Mouse (Mus musculus) cerebellum, adult 2 months (tissue): ENCODE results near the gene Dhx58. TPM values are rescaled to one million over a fixed set of nuclear protein-coding genes. Genes with fewer than 3 reads are reported as not detected.
A peak's percentile ranks its signal among the peaks of the same experiment; 100 is the strongest.

Experiments used
- DNase-seq, 2 experiments: peaks; one replicate each; pipeline ENCODE4 v3.0.0; 2021
- H3K27ac ChIP-seq: fragments of 200-500 bp; 2 replicates; pipeline ENCODE4 v1.5.1; 2012; ENCODE audit warnings: low read length, control low read depth, inconsistent platforms; ENCODE audit not compliant: insufficient read depth
- H3K27me3 ChIP-seq: fragments of 200-500 bp; 2 replicates; pipeline ENCODE4 v1.6.1; 2012; ENCODE audit warnings: inconsistent platforms, mild to moderate bottlenecking, low read length, moderate library complexity; ENCODE audit not compliant: control insufficient read depth, insufficient read depth
- H3K4me1 ChIP-seq: fragments of 200-500 bp; 2 replicates; pipeline ENCODE4 v1.6.1; 2011; ENCODE audit warnings: low read length; ENCODE audit not compliant: control insufficient read depth, insufficient read depth
- H3K4me3 ChIP-seq: fragments of 200-500 bp; replicated peaks from 2 replicates; pipeline ENCODE3; 2011; ENCODE audit warnings: mild to moderate bottlenecking, low read depth, low read length, control low read depth; ENCODE audit not compliant: insufficient read depth
- CTCF ChIP-seq: fragments of 200-500 bp; IDR thresholded peaks from 2 replicates; pipeline ENCODE4 v1.5.1; 2011; ENCODE audit warnings: low read depth, mild to moderate bottlenecking, control low read depth, low read length, moderate library complexity, borderline replicate concordance; ENCODE audit not compliant: insufficient read depth
- POLR2A ChIP-seq: fragments of 200-500 bp; IDR thresholded peaks from 2 replicates; pipeline ENCODE4 v1.6.1; 2011; ENCODE audit warnings: low read length, control low read depth, borderline replicate concordance; ENCODE audit not compliant: insufficient read depth
- WGBS: fragments of 180-500 bp; shearing (Covaris S2); methylation state at CpG from one replicate; pipeline ENCODE4 v1.1.7; 2018; 5-methylcytosine and 5-hydroxymethylcytosine counted together
- polyA plus RNA-seq: library from polyadenylated mRNA; depleted of rRNA; stranded (reverse); fragments of >200 nt; gene quantifications from 2 replicates; pipeline ENCODE4 v1.2.3, GENCODE M21; 2012

Dhx58 gene
- polyA plus RNA-seq, 1 experiment: 5.1 TPM

GRCm38 (mm10) chr11:100741348-100741747 lies 37.3 kb upstream of the Dhx58 start:
- WGBS: 21% methylated on average over 6 of the region's 6 CpGs

GRCm38 (mm10) chr11:100738749-100739148 lies 34.7 kb upstream of the Dhx58 start:
- peak in 1 of 2 experiments; percentile 37 for DNase-seq
- Histone ChIP-seq H3K27ac (no peak overlapping the region), H3K27me3 (no peaks in the 10 kb centered on the region), H3K4me3 (peak overlapping the region; percentile 35), H3K4me1 (peaks cover 7% of the 10 kb centered on the region)
- no peak for TF ChIP-seq CTCF
- no peak for TF ChIP-seq POLR2A
- WGBS: 7% methylated on average over 5 of the region's 5 CpGs

More at GRCm38 (mm10) chr11:100741348-100741747, 37.3 kb upstream of the Dhx58 start:
- no peaks in the 10 kb centered on the region for H3K27me3 ChIP-seq
- no peak overlapping the region for H3K27ac ChIP-seq
- no peak for DNase-seq
- H3K4me1 ChIP-seq: peaks cover 10% of the 10 kb centered on the region; the same call in 1 of the 2 replicates
- TF ChIP-seq POLR2A (no peak), CTCF (no peak)
- H3K4me3 ChIP-seq: no peak overlapping the region

GRCm38 (mm10) chr11:100738066-100738604 lies 34.1 kb upstream of the Dhx58 start, which contains the start of gene Rab5c:
Gene Rab5c (minus strand): TSS chr11:100738215.
- Histone ChIP-seq H3K4me1 (peaks cover 7% of the 10 kb centered on the region), H3K27ac (peak within 1 kb of the TSS; percentile 58), H3K27me3 (no peaks in the 10 kb centered on the region), H3K4me3 (peak within 1 kb of the TSS; percentile 86)
- WGBS: under 1% methylated on average over 39 of the region's 39 CpGs
- peak; percentile 98 to 100 for DNase-seq
- TF ChIP-seq POLR2A: peak; percentile 86
- TF ChIP-seq CTCF: no peak

DNA sequence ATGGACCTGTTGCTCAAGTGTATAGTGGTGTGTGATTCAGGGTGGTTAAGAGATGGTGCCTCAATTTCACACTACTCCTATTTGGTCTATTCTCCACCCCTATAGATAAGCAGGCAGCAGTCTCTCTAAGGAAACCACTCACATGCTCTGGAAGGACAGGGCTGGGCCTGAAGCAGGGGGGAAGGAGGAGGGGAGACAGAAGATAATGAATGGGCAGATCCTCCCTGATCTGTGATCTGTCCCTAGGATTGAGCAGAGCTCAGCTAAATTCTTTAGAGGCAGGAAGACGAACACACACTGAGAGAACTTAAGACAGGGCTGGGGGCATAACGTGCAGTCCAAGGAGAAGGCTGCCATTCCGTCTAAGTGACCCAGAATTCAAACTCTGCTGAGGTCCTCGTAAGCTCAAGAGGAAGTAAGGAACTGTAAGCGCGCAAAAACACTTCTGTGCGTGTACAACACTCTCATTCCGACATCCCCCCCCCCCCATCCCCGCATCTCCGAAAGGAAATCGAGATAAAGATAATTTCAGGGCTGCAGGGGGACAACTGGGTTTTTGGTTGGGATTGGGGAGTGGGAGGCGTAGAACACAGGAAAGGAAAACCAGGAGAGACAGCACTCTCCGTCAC lies 33.1 kb upstream of the Dhx58 start:
- DNase-seq: no peak
- no peak overlapping the region for H3K27ac ChIP-seq

GRCm38 (mm10) chr11:100736746-100737080 lies 32.6 kb upstream of the Dhx58 start:
- H3K4me1 ChIP-seq: peaks cover 7% of the 10 kb centered on the region
- DNase-seq: no peak
- TF ChIP-seq CTCF (no peak), POLR2A (no peak)
- 75% methylated on average over 4 of the region's 4 CpGs for WGBS
- no peaks in the 10 kb centered on the region for H3K27me3 ChIP-seq
- H3K27ac ChIP-seq: no peak overlapping the region
- H3K4me3 ChIP-seq: peak overlapping the region; percentile 86

More for the DNA sequence above, 33.1 kb upstream of the Dhx58 start:
- peaks cover 7% of the 10 kb centered on the region for H3K4me1 ChIP-seq
- no peaks in the 10 kb centered on the region for H3K27me3 ChIP-seq
- TF ChIP-seq CTCF (no peak), POLR2A (no peak)
- H3K4me3 ChIP-seq: peak overlapping the region; percentile 86
- 1% methylated on average over 13 of the region's 13 CpGs for WGBS

GRCm38 (mm10) chr11:100735954-100736745 lies 32.1 kb upstream of the Dhx58 start:
- DNase-seq: no peak
- no peak overlapping the region for H3K27ac ChIP-seq
- peaks cover 7% of the 10 kb centered on the region for H3K4me1 ChIP-seq
- WGBS: 74% methylated on average over 14 of the region's 14 CpGs
- no peaks in the 10 kb centered on the region for H3K27me3 ChIP-seq
- no peak for TF ChIP-seq CTCF
- TF ChIP-seq POLR2A: no peak
- H3K4me3 ChIP-seq: no peak overlapping the region

- no peak for DNase-seq
- WGBS: 87% methylated on average over 9 of the region's 9 CpGs
- no peak for TF ChIP-seq CTCF
- no peak for TF ChIP-seq POLR2A
- Histone ChIP-seq H3K4me3 (no peak overlapping the region), H3K27ac (no peak overlapping the region), H3K27me3 (no peaks in the 10 kb centered on the region), H3K4me1 (peaks cover 7% of the 10 kb centered on the region)
Measured at GRCm38 (mm10) chr11:100735134-100735865, 31.2 kb upstream of the Dhx58 start.
